Mouse (Mus musculus) hindbrain, embryonic 13.5 days (tissue): ENCODE results near the gene Timm8a1. TPM values are rescaled to one million over a fixed set of nuclear protein-coding genes. Genes with fewer than 3 reads are reported as not detected.
"Not testable (repeated sequence)": the region's sequence is repeated elsewhere in the genome, so short reads cannot be mapped to it uniquely, and the experiment has no call there.

ENCODE experiments used
- ATAC-seq: fragments of 200-750 bp; cut with Nextera tagmentation; 2 replicates; pipeline ENCODE4 v1.8.0; 2017; ENCODE audit warnings: moderate TSS enrichment; ENCODE audit not compliant: low FRiP score
- H3K27ac ChIP-seq: fragments of 300-500 bp; sonication (generic); 2 replicates; pipeline ENCODE4 v1.5.1; 2015; ENCODE audit warnings: inconsistent platforms, mild to moderate bottlenecking, moderate library complexity
- H3K27me3 ChIP-seq: fragments of 300-500 bp; sonication (generic); 2 replicates; pipeline ENCODE4 v1.6.1; 2015; ENCODE audit warnings: mild to moderate bottlenecking, inconsistent platforms
- H3K36me3 ChIP-seq: fragments of 300-500 bp; sonication (generic); 2 replicates; pipeline ENCODE4 v1.6.1; 2015; ENCODE audit warnings: mild to moderate bottlenecking, inconsistent platforms
- H3K4me1 ChIP-seq: fragments of 300-500 bp; sonication (generic); replicated peaks from 2 replicates; pipeline ENCODE4 v1.6.1; 2015; ENCODE audit warnings: inconsistent platforms
- H3K4me2 ChIP-seq: fragments of 300-500 bp; sonication (generic); 2 replicates; pipeline ENCODE4 v1.6.1; 2015; ENCODE audit warnings: inconsistent platforms, mild to moderate bottlenecking, moderate library complexity
- H3K4me3 ChIP-seq: fragments of 300-500 bp; sonication (generic); 2 replicates; pipeline ENCODE4 v1.5.1; 2015; ENCODE audit warnings: mild to moderate bottlenecking, inconsistent platforms
- H3K9ac ChIP-seq: fragments of 300-500 bp; sonication (generic); 2 replicates; pipeline ENCODE4 v1.6.1; 2015; ENCODE audit warnings: mild to moderate bottlenecking, inconsistent platforms
- H3K9me3 ChIP-seq: fragments of 300-500 bp; sonication (generic); 2 replicates; pipeline ENCODE4 v1.6.1; 2016; ENCODE audit warnings: inconsistent platforms
- WGBS: fragments of 180-500 bp; shearing (Covaris S2); methylation state at CpG from one replicate; pipeline ENCODE4 v1.1.7; 2015; 5-methylcytosine and 5-hydroxymethylcytosine counted together
- polyA plus RNA-seq: library from polyadenylated mRNA; unstranded; fragments of >200 nt; fragmentation: Nextera tagmentation; extraction: Ambion mirVana; gene quantifications from 2 replicates; pipeline ENCODE4 v1.2.1, GENCODE M21; 2015

Timm8a1 gene
- polyA plus RNA-seq, 1 experiment from 2014 or later = 46.5 TPM

DNA sequence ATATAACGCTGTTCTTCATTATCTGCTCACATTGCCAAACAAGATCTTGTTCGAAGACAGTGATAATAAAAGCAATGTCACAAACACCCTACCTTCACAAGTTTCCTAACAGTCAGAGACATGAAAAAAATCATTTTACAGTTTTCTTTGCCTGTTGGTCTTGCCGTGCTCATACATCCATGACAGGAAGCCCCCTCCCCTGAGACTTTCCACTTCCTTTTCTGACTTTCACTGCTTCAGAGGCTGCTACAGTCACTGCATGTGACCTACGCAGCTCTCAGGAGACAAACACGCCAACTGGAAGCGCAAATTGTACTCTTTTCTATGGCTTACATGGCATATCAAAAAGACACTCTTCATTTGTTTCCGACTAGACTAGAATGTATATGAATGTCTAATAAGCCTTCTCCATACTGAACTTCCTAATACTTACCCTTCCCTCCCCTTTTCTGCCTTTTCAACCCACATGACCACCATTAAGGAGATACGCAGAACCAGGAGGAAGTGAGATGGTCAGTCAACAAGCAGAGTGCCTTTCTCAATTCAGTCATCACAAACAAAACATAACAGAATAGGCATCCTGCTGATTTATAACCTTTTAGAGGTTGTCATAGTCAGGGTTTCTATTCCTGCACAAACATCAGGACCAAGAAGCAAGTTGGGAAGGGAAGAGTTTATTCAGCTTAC, 25.0 kb upstream of the Timm8a1 start:
- Histone ChIP-seq H3K9ac (no peak overlapping the region), H3K27me3 (no peaks in the 10 kb centered on the region), H3K4me2 (no peak overlapping the region), H3K4me1 (no peaks in the 10 kb centered on the region), H3K27ac (no peak overlapping the region), H3K36me3 (no peaks in the 10 kb centered on the region), H3K4me3 (no peak overlapping the region), H3K9me3 (no peaks in the 10 kb centered on the region)
- ATAC-seq = no peak
- 85% methylated on average over 8 of the region's 8 CpGs for WGBS

DNA sequence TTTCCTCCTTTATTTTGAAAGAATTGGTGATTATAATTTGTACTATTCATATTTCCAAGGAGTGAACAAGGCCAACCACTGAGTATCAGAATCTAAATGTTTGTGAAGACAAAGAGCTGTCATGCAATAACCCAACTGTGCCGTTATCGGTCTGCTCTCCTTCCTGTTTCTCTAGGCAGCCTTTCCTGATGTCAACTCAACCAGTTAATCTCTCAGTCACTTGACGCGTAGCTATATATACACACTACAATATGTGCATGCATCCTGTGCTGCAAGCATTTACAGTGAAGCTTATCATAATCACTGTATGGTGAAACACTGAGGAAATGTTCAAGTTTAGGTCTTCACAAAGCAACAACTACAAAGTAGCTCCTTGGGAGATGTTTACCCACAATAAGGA, 22.7 kb upstream of the Timm8a1 start:
- H3K4me3 ChIP-seq = no peak overlapping the region
- H3K27ac ChIP-seq = no peak overlapping the region
- no peak for ATAC-seq
- no peaks in the 10 kb centered on the region for H3K27me3 ChIP-seq
- no peak overlapping the region for H3K4me2 ChIP-seq
- no peaks in the 10 kb centered on the region for H3K4me1 ChIP-seq
- H3K36me3 ChIP-seq = no peaks in the 10 kb centered on the region
- no peak overlapping the region for H3K9ac ChIP-seq
- H3K9me3 ChIP-seq = no peaks in the 10 kb centered on the region
- 89% methylated on average over 4 of the region's 4 CpGs for WGBS

DNA sequence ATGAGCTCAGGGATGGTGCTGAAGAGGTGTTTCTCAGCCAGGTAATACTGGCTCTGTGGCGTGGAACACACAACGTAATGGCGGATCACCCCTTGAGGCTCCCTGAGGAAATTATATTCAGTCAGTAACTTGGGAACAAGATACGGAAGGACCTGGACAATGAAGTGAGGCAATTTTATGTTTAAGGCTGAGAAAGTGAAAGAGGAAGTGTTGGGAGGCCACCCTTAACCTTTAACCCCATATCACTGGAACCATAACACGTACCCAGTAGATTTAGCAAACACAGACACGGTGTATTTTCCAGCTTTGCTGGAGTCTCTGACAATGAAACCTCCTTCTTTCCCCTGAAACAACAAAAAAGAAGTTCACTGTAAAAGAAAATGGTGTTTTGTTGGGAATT, 12.8 kb upstream of the Timm8a1 start:
- H3K4me1 ChIP-seq = no peaks in the 10 kb centered on the region
- no peaks in the 10 kb centered on the region for H3K36me3 ChIP-seq
- WGBS = 83% methylated on average over 6 of the region's 6 CpGs
- ATAC-seq = no peak
- no peak overlapping the region for H3K9ac ChIP-seq
- no peak overlapping the region for H3K27ac ChIP-seq
- H3K9me3 ChIP-seq = no peaks in the 10 kb centered on the region
- no peaks in the 10 kb centered on the region for H3K27me3 ChIP-seq
- H3K4me2 ChIP-seq = no peak overlapping the region
- H3K4me3 ChIP-seq = no peak overlapping the region

DNA sequence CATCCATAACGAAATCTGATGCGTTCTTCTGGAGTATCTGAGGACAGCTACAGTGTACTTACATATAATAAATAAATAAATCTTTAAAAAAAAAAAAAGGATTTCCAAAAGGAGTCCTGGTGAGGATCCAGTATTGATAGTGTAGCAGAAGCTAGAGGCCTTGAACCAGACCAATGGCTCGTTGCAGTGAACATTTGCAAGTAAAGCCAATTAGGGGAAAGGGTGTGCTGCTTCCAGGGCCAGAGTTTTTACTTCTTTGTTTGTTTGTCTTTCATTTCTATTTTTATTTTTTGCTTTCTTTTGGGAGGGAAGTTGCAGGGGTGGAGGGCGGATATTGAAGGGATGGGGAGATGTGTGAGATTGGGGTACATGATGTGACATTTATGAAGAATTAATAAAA, 11.7 kb upstream of the Timm8a1 start:
- no peaks in the 10 kb centered on the region for H3K4me1 ChIP-seq
- no peaks in the 10 kb centered on the region for H3K36me3 ChIP-seq
- no peaks in the 10 kb centered on the region for H3K27me3 ChIP-seq
- H3K9ac ChIP-seq = no peak overlapping the region
- no peak overlapping the region for H3K4me2 ChIP-seq
- ATAC-seq = no peak
- H3K27ac ChIP-seq = no peak overlapping the region
- H3K9me3 ChIP-seq = no peaks in the 10 kb centered on the region
- H3K4me3 ChIP-seq = no peak overlapping the region
- 93% methylated on average over 4 of the region's 4 CpGs for WGBS

DNA sequence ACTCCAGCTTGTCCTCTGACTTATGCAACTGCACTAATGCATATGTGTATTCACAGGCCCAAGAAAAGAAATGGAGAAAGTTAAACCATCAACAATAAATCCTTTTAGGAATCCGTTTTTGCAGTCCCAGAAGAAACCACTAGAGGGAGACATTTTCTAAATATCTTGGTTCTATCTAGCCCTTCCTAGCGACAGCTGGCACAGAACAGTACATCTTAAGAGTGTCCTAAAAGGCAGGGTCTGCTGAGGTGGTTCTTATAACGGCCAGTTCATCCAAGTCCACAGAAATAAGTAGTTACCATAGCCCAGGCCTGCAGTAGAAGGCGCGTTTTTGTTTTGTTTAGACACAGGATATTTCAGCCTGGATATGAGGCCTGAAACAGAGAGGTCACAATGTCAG, 9.2 kb upstream of the Timm8a1 start:
- ATAC-seq = no peak
- no peak overlapping the region for H3K4me2 ChIP-seq
- H3K9ac ChIP-seq = no peak overlapping the region
- no peaks in the 10 kb centered on the region for H3K4me1 ChIP-seq
- H3K27me3 ChIP-seq = no peaks in the 10 kb centered on the region
- no peak overlapping the region for H3K4me3 ChIP-seq
- no peaks in the 10 kb centered on the region for H3K36me3 ChIP-seq
- no peaks in the 10 kb centered on the region for H3K9me3 ChIP-seq
- 18% methylated on average over 5 of the region's 5 CpGs for WGBS
- H3K27ac ChIP-seq = no peak overlapping the region

DNA sequence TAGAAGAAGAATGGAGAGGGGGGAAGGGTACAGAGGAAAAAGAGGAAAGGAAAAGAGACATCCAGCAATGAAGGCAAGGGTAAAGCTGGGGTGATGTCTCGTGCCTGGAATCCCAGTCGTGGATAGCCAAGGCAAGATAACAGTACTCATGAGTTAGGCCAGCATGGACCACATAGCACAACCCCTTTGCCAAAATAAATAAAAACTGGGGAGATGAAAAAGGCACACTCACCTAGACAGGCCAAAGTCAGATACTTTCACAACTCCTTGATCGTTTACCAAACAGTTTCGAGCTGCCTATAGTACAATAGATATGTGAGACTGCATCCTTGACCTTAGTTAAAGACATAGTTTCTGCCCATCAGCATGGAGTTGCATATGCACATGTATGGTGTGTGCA, 5.7 kb upstream of the Timm8a1 start:
- no peaks in the 10 kb centered on the region for H3K4me1 ChIP-seq
- no peak overlapping the region for H3K27ac ChIP-seq
- no peak overlapping the region for H3K4me3 ChIP-seq
- WGBS = 92% methylated on average over 4 of the region's 4 CpGs
- no peak overlapping the region for H3K9ac ChIP-seq
- H3K9me3 ChIP-seq = no peaks in the 10 kb centered on the region
- H3K36me3 ChIP-seq = no peaks in the 10 kb centered on the region
- no peak overlapping the region for H3K4me2 ChIP-seq
- ATAC-seq = no peak
- no peaks in the 10 kb centered on the region for H3K27me3 ChIP-seq

DNA sequence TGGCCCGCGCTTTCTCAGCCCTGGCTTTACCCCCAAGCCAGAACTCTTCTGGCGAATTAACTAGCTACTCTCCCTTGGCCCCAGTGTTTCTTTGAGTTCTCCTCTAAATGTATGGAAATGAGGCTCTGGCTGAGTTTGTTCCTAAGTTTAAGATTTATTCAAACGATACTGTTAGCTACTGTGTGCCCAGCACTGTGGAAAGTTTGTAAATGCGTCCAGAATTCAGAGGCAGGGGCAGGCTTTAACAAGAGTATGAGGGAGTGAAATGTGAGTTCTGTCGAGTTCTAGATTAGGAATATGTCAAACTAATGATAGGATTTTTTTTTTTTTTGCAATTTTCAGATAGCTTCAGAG, 267 bp upstream of the Timm8a1 start:
- no peak; the same call in 1 of the 2 replicates for ATAC-seq
- H3K27ac ChIP-seq = no peak overlapping the region
- 15% methylated on average over 6 of the region's 6 CpGs for WGBS

DNA sequence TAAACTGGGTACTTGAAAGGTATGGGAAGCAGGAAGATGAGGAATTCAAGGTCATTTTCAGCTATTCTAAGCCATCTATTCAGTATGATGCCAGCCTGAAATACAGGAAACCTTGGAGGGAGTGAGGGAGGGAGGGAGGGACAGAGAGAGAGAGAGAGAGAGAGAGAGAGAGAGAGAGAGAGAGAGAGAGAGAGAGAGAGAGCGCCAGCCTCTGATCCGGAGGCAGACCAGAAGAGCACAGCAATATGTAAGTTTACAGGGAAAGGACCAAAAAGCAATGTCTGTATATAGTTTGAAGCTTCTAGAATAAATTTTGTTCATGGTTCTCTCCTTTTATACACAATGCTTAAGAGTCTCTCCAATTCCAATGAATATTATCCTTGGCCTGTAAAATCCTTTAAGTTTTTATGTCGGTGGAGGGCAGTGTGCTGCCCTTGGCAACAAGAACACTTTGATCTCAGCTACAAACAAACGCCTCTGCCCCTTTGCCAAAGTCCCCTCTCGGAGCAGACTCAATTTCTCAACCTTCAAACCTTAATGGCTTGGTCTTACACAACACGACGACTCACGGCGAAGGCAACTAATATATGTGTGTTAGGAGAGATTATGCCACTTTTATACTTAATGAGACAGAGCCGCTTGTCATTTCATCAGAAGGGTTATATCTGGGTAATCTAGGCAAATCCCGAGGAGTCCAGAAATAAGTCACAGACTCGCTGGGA, 1.1 kb downstream of the Timm8a1 start:
- no peak; the same call in 1 of the 2 replicates for ATAC-seq
- 23% methylated on average over 12 of the region's 12 CpGs for WGBS

More for the DNA sequence above, 267 bp upstream of the Timm8a1 start:
- Histone ChIP-seq H3K27me3 (no peaks in the 10 kb centered on the region), H3K9me3 (no peaks in the 10 kb centered on the region), H3K4me2 (peak overlapping the region; percentile 54), H3K4me1 (no peaks in the 10 kb centered on the region), H3K36me3 (no peaks in the 10 kb centered on the region), H3K9ac (peak overlapping the region; percentile 58; the same call in 1 of the 2 replicates), H3K4me3 (peak overlapping the region; percentile 52)

DNA sequence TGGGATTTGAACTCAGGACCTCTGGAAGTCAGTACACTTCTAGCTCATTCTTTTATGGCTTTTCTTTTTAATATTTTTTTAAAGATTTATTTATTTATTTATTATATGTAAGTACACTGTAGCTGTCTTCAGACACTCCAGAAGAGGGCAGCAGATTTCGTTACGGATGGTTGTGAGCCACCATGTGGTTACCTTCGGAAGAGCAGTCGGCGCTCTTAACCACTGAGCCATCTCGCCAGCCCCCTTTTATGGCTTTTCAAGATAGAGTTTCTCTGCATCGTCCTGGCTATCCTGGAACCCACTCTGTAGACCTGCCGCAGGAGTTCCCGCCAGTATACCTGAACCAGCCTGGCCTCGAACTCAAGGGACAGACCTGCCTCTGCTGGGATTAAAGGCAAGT, 1.9 kb downstream of the Timm8a1 start:
- not testable (repeated sequence) for H3K9me3 ChIP-seq, H3K27me3 ChIP-seq, H3K4me3 ChIP-seq, H3K4me1 ChIP-seq, H3K4me2 ChIP-seq, ATAC-seq, H3K36me3 ChIP-seq, H3K27ac ChIP-seq, H3K9ac ChIP-seq
- WGBS = 92% methylated on average over 10 of the region's 10 CpGs

More for the DNA sequence above, 1.1 kb downstream of the Timm8a1 start:
- no peaks in the 10 kb centered on the region for H3K27me3 ChIP-seq
- H3K4me2 ChIP-seq = peak overlapping the region; percentile 64
- no peaks in the 10 kb centered on the region for H3K4me1 ChIP-seq
- no peaks in the 10 kb centered on the region for H3K36me3 ChIP-seq
- peak overlapping the region; percentile 65 for H3K9ac ChIP-seq
- no peaks in the 10 kb centered on the region for H3K9me3 ChIP-seq
- peak overlapping the region; percentile 52 for H3K4me3 ChIP-seq
- no peak overlapping the region for H3K27ac ChIP-seq

DNA sequence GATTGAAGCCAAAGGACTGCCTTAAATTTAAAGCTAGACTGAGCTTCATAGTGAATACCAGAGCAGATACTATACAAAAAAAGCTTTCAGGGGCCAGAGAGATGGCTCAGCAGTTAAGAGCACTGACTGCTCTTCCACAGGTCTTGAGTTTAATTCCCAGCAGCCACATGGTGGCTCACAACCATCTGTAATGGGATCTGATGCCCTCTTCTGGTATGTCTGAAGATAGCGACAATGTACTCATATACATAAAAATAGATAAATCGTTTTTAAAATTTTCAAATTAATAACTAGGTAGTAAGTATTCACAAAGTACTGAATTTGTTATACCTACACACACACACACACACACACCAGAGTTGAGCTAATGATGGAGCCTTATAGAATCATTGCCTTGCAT, 8.3 kb downstream of the Timm8a1 start:
- Histone ChIP-seq H3K9ac (no peak overlapping the region), H3K27me3 (no peaks in the 10 kb centered on the region), H3K4me3 (no peak overlapping the region), H3K36me3 (no peaks in the 10 kb centered on the region), H3K9me3 (no peaks in the 10 kb centered on the region), H3K4me1 (no peaks in the 10 kb centered on the region), H3K4me2 (no peak overlapping the region), H3K27ac (no peak overlapping the region)
- no peak for ATAC-seq
- WGBS = 93% methylated on average over 2 of the region's 2 CpGs

DNA sequence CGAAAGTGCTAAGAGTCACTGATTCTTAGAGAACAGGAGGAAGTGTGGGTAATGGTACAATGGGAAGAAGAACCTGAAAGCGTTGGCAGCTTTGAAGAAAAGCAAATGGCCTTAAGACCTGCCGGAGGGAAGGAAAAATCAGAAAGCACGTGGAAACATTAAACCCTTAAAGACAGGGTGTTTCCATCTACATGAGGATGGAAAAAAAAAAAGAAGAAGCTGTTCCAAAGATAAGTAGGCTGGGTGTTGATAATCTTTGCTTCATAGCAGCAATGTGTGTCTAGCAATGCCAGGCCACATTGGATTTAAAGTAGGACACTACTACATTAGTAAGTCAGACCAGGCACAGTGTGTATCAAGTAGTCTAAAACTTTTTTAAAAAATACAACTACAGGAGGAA, 16.4 kb downstream of the Timm8a1 start:
- ATAC-seq = no peak
- Histone ChIP-seq H3K9me3 (no peaks in the 10 kb centered on the region), H3K27ac (no peak overlapping the region), H3K27me3 (no peaks in the 10 kb centered on the region), H3K36me3 (no peaks in the 10 kb centered on the region), H3K4me3 (no peak overlapping the region), H3K4me1 (no peaks in the 10 kb centered on the region), H3K9ac (no peak overlapping the region), H3K4me2 (no peak overlapping the region)
- WGBS = 91% methylated on average over 4 of the region's 4 CpGs

DNA sequence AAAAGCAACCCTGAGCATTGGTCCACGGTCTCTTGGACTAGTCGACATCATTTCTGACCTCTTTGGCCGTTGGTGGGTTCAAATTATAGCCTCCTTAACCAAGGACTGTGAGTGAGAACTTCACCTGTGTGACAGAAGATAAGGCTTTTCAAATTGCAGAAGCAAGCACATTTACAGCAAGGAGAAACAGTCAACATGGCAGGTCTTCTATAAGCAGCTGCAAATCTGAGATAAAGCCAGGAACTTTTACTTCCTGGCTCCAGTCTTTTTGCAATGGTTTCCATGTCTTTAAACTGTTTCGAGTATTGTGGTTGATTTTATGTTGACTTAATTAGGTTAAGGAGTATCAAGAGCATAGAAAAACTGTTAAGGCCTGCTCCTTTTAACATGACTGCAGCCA, 17.9 kb downstream of the Timm8a1 start:
- Histone ChIP-seq H3K4me2 (no peak overlapping the region), H3K27me3 (no peaks in the 10 kb centered on the region), H3K9me3 (no peaks in the 10 kb centered on the region), H3K36me3 (no peaks in the 10 kb centered on the region), H3K4me1 (no peaks in the 10 kb centered on the region), H3K27ac (no peak overlapping the region), H3K9ac (no peak overlapping the region), H3K4me3 (no peak overlapping the region)
- ATAC-seq = no peak
- 85% methylated on average over 4 of the region's 4 CpGs for WGBS

DNA sequence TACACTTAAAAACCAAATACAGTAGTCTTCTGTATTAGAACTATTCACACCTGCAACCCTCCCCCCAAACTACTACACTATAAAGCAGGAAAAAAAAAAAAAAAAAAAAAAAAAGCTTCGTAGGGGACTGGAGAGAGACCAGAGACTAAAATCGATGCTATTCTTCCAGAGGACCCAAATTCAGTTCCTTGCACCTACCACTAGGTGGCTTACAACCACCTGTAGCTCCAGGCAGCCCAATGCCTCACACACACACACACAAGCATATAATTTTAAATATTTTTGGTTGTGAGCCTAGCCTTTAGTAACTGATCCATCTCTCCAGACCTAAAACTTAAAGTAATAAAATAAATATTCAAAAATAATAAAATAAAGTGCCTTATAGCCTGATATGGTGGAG, 32.2 kb downstream of the Timm8a1 start:
- Histone ChIP-seq H3K36me3 (no peaks in the 10 kb centered on the region), H3K9ac (no peak overlapping the region), H3K27ac (no peak overlapping the region), H3K4me3 (no peak overlapping the region), H3K4me2 (no peak overlapping the region), H3K27me3 (no peaks in the 10 kb centered on the region), H3K4me1 (no peaks in the 10 kb centered on the region), H3K9me3 (no peaks in the 10 kb centered on the region)
- 36% methylated on average over 2 of the region's 2 CpGs for WGBS
- no peak for ATAC-seq
